Mouse (Mus musculus) forebrain, embryonic 12.5 days (tissue): ENCODE data around the gene Pnpla1. TPM values are rescaled to one million over a fixed set of nuclear protein-coding genes. Genes with fewer than 3 reads are reported as not detected.

Experiments
- ATAC-seq: fragments of 200-750 bp; cut with Nextera tagmentation; 2 replicates; pipeline ENCODE4 v1.8.0; 2017; ENCODE audit warnings: moderate TSS enrichment; ENCODE audit not compliant: low FRiP score
- H3K27ac ChIP-seq: fragments of 300-500 bp; sonication (generic); 2 replicates; pipeline ENCODE4 v1.5.1; 2016; ENCODE audit warnings: mild to moderate bottlenecking
- H3K27me3 ChIP-seq: fragments of 300-500 bp; sonication (generic); 2 replicates; pipeline ENCODE4 v1.6.1; 2016; ENCODE audit warnings: mild to moderate bottlenecking
- H3K36me3 ChIP-seq: fragments of 300-500 bp; sonication (generic); replicated peaks from 2 replicates; pipeline ENCODE4 v1.6.1; 2016; ENCODE audit warnings: mild to moderate bottlenecking
- H3K4me1 ChIP-seq: fragments of 300-500 bp; sonication (generic); 2 replicates; pipeline ENCODE4 v1.6.1; 2016
- H3K4me2 ChIP-seq: fragments of 300-500 bp; sonication (generic); 2 replicates; pipeline ENCODE4 v1.6.1; 2016; ENCODE audit warnings: mild to moderate bottlenecking, moderate library complexity
- H3K4me3 ChIP-seq: fragments of 300-500 bp; sonication (generic); replicated peaks from 2 replicates; pipeline ENCODE4 v1.5.1; 2016; ENCODE audit warnings: mild to moderate bottlenecking
- H3K9ac ChIP-seq: fragments of 300-500 bp; sonication (generic); 2 replicates; pipeline ENCODE4 v1.6.1; 2016; ENCODE audit warnings: mild to moderate bottlenecking
- H3K9me3 ChIP-seq: fragments of 300-500 bp; sonication (generic); 2 replicates; pipeline ENCODE4 v1.6.1; 2016
- WGBS: fragments of 180-500 bp; shearing (Covaris S2); methylation state at CpG from one replicate; pipeline ENCODE4 v1.1.7; 2016; 5-methylcytosine and 5-hydroxymethylcytosine counted together
- polyA plus RNA-seq: library from polyadenylated mRNA; unstranded; fragments of >200 nt; fragmentation: Nextera tagmentation; extraction: Ambion mirVana; gene quantifications from 2 replicates; pipeline ENCODE4 v1.2.1, GENCODE M21; 2016

Pnpla1 gene
- polyA plus RNA-seq, 1 experiment from 2014 or later: not detected

GRCm38 (mm10) chr17:28874825-28875224, 16.6 kb downstream of the Pnpla1 start:
- 88% methylated on average over 7 of the region's 7 CpGs for WGBS
- Histone ChIP-seq H3K36me3 (no peaks in the 10 kb centered on the region), H3K27ac (no peak overlapping the region), H3K4me3 (no peak overlapping the region), H3K4me1 (peaks cover 9% of the 10 kb centered on the region), H3K27me3 (peaks cover 12% of the 10 kb centered on the region), H3K9ac (no peak overlapping the region), H3K9me3 (no peaks in the 10 kb centered on the region), H3K4me2 (no peak overlapping the region)
- ATAC-seq: no peak

GRCm38 (mm10) chr17:28875316-28875715, 17.1 kb downstream of the Pnpla1 start:
- WGBS: 50% methylated on average over 8 of the region's 8 CpGs
- H3K36me3 ChIP-seq: no peaks in the 10 kb centered on the region
- no peaks in the 10 kb centered on the region for H3K9me3 ChIP-seq
- H3K27me3 ChIP-seq: peaks cover 16% of the 10 kb centered on the region
- H3K4me2 ChIP-seq: no peak overlapping the region
- peaks cover 8% of the 10 kb centered on the region for H3K4me1 ChIP-seq
- H3K27ac ChIP-seq: no peak overlapping the region
- H3K4me3 ChIP-seq: no peak overlapping the region
- no peak overlapping the region for H3K9ac ChIP-seq
- no peak for ATAC-seq

- H3K27ac ChIP-seq: no peak overlapping the region
- H3K9ac ChIP-seq: peak overlapping the region; percentile 17; the same call in 1 of the 2 replicates
- H3K27me3 ChIP-seq: peaks cover 26% of the 10 kb centered on the region
- no peaks in the 10 kb centered on the region for H3K9me3 ChIP-seq
- ATAC-seq: no peak
- H3K4me1 ChIP-seq: peaks cover 8% of the 10 kb centered on the region
- no peaks in the 10 kb centered on the region for H3K36me3 ChIP-seq
- H3K4me3 ChIP-seq: no peak overlapping the region
- 72% methylated on average over 5 of the region's 5 CpGs for WGBS
- H3K4me2 ChIP-seq: peak overlapping the region; percentile 35; the same call in 1 of the 2 replicates
Measured at GRCm38 (mm10) chr17:28876331-28876730, 18.1 kb downstream of the Pnpla1 start.

GRCm38 (mm10) chr17:28876821-28877220, 18.6 kb downstream of the Pnpla1 start:
- Histone ChIP-seq H3K36me3 (no peaks in the 10 kb centered on the region), H3K9me3 (no peaks in the 10 kb centered on the region), H3K4me1 (peaks cover 8% of the 10 kb centered on the region), H3K4me2 (peak overlapping the region; percentile 35), H3K27me3 (peaks cover 29% of the 10 kb centered on the region), H3K27ac (no peak overlapping the region), H3K4me3 (no peak overlapping the region), H3K9ac (peak overlapping the region; percentile 17; the same call in 1 of the 2 replicates)
- WGBS: 16% methylated on average over 19 of the region's 19 CpGs
- ATAC-seq: no peak

- no peak for ATAC-seq
- Histone ChIP-seq H3K27ac (no peak overlapping the region), H3K4me3 (0 out of 2 replicates have a peak overlapping the region, but pooled peaks have one; percentile 0), H3K4me2 (peak overlapping the region; percentile 36), H3K9ac (no peak overlapping the region), H3K9me3 (no peaks in the 10 kb centered on the region), H3K27me3 (peaks cover 32% of the 10 kb centered on the region), H3K36me3 (no peaks in the 10 kb centered on the region), H3K4me1 (peaks cover 8% of the 10 kb centered on the region)
- WGBS: 6% methylated on average over 18 of the region's 18 CpGs
Measured at GRCm38 (mm10) chr17:28879931-28880391, 21.8 kb downstream of the Pnpla1 start.

GRCm38 (mm10) chr17:28882316-28882715, 24.1 kb downstream of the Pnpla1 start:
- H3K36me3 ChIP-seq: no peaks in the 10 kb centered on the region
- H3K4me2 ChIP-seq: peak overlapping the region; percentile 35
- 6% methylated on average over 12 of the region's 12 CpGs for WGBS
- no peak overlapping the region for H3K9ac ChIP-seq
- no peak overlapping the region for H3K27ac ChIP-seq
- peak; percentile 76 for ATAC-seq
- no peaks in the 10 kb centered on the region for H3K9me3 ChIP-seq
- 0 out of 2 replicates have a peak overlapping the region, but pooled peaks have one; percentile 11 for H3K4me3 ChIP-seq
- peaks cover 5% of the 10 kb centered on the region for H3K4me1 ChIP-seq
- peaks cover 26% of the 10 kb centered on the region for H3K27me3 ChIP-seq

GRCm38 (mm10) chr17:28882810-28883209, 24.6 kb downstream of the Pnpla1 start:
- no peaks in the 10 kb centered on the region for H3K36me3 ChIP-seq
- peak overlapping the region; percentile 35 for H3K4me2 ChIP-seq
- H3K27ac ChIP-seq: no peak overlapping the region
- H3K9ac ChIP-seq: no peak overlapping the region
- no peak overlapping the region for H3K4me3 ChIP-seq
- no peak for ATAC-seq
- WGBS: 61% methylated on average over 8 of the region's 8 CpGs
- H3K9me3 ChIP-seq: no peaks in the 10 kb centered on the region
- H3K27me3 ChIP-seq: peaks cover 26% of the 10 kb centered on the region
- peaks cover 5% of the 10 kb centered on the region for H3K4me1 ChIP-seq

GRCm38 (mm10) chr17:28883941-28884516, 25.8 kb downstream of the Pnpla1 start:
- Histone ChIP-seq H3K27me3 (peaks cover 20% of the 10 kb centered on the region), H3K36me3 (no peaks in the 10 kb centered on the region), H3K4me3 (no peak overlapping the region), H3K27ac (no peak overlapping the region), H3K9me3 (peaks cover 4% of the 10 kb centered on the region; the same call in 1 of the 2 replicates), H3K9ac (no peak overlapping the region), H3K4me1 (peaks cover 5% of the 10 kb centered on the region), H3K4me2 (no peak overlapping the region)
- no peak for ATAC-seq
- WGBS: 72% methylated on average over 10 of the region's 10 CpGs

- WGBS: 86% methylated on average over 8 of the region's 8 CpGs
- no peak for ATAC-seq
Measured at GRCm38 (mm10) chr17:28885231-28885630, 27.0 kb downstream of the Pnpla1 start.

GRCm38 (mm10) chr17:28886266-28886665, 28.1 kb downstream of the Pnpla1 start:
- ATAC-seq: no peak
- no peak overlapping the region for H3K9ac ChIP-seq
- H3K4me3 ChIP-seq: no peak overlapping the region
- no peak overlapping the region for H3K4me2 ChIP-seq
- H3K27me3 ChIP-seq: peaks cover 7% of the 10 kb centered on the region
- H3K36me3 ChIP-seq: no peaks in the 10 kb centered on the region
- H3K27ac ChIP-seq: no peak overlapping the region
- H3K4me1 ChIP-seq: no peaks in the 10 kb centered on the region
- 81% methylated on average over 8 of the region's 8 CpGs for WGBS
- H3K9me3 ChIP-seq: peaks cover 4% of the 10 kb centered on the region; the same call in 1 of the 2 replicates

More at GRCm38 (mm10) chr17:28885231-28885630, 27.0 kb downstream of the Pnpla1 start:
- no peak overlapping the region for H3K4me3 ChIP-seq
- H3K9ac ChIP-seq: no peak overlapping the region
- H3K36me3 ChIP-seq: no peaks in the 10 kb centered on the region
- no peak overlapping the region for H3K4me2 ChIP-seq
- peaks cover 4% of the 10 kb centered on the region; the same call in 1 of the 2 replicates for H3K9me3 ChIP-seq
- peaks cover under 1% of the 10 kb centered on the region; the same call in 1 of the 2 replicates for H3K4me1 ChIP-seq
- H3K27ac ChIP-seq: no peak overlapping the region
- peaks cover 17% of the 10 kb centered on the region for H3K27me3 ChIP-seq

GRCm38 (mm10) chr17:28894050-28894767, 36.0 kb downstream of the Pnpla1 start:
- Histone ChIP-seq H3K27me3 (no peaks in the 10 kb centered on the region), H3K4me1 (peaks cover under 1% of the 10 kb centered on the region; the same call in 1 of the 2 replicates), H3K9ac (no peak overlapping the region), H3K36me3 (no peaks in the 10 kb centered on the region), H3K4me3 (no peak overlapping the region), H3K4me2 (no peak overlapping the region), H3K9me3 (no peaks in the 10 kb centered on the region), H3K27ac (no peak overlapping the region)
- ATAC-seq: no peak
- WGBS: 91% methylated on average over 11 of the region's 11 CpGs

- Histone ChIP-seq H3K36me3 (no peaks in the 10 kb centered on the region), H3K27ac (no peak overlapping the region), H3K9me3 (no peaks in the 10 kb centered on the region), H3K4me1 (peaks cover 3% of the 10 kb centered on the region; the same call in 1 of the 2 replicates), H3K4me3 (no peak overlapping the region), H3K4me2 (no peak overlapping the region), H3K27me3 (no peaks in the 10 kb centered on the region), H3K9ac (no peak overlapping the region)
- 96% methylated on average over 21 of the region's 21 CpGs for WGBS
- no peak for ATAC-seq
Measured at GRCm38 (mm10) chr17:28895217-28895875, 37.1 kb downstream of the Pnpla1 start.
